ENCODE assay signal across 10 mouse cellular contexts in genomic region chr16:34343968-34344367, GRCm38 (mm10).
DNase-seq lines count a peak whose midpoint lies in the region; ATAC-seq lines count a peak whose summit lies in the region.
"Had no signal": no experiment of that assay in that cellular context is flagged by ENCODE, and none has a peak within 500 bp of the region (broad histone marks: within the 10 kb centered on the region; RNA-seq: fewer than 3 reads in every experiment).

No protein-coding gene starts in this region.

- H3K36me3 ChIP-seq in midbrain, embryonic 15.5 days (replicated peaks) = no peaks in the 10 kb centered on the region
- no peaks in the 10 kb centered on the region for H3K36me3 ChIP-seq in midbrain, embryonic 11.5 days (ENCODE audit: control insufficient read depth, insufficient read depth, low read length)
- H3K36me3 ChIP-seq in embryonic facial prominence, embryonic 14.5 days (ENCODE audit: control insufficient read depth, insufficient read depth, low read length) = no peaks in the 10 kb centered on the region
- H3K36me3 ChIP-seq in neural tube, embryonic 14.5 days (ENCODE audit: control insufficient read depth, insufficient read depth, low read length) = no peaks in the 10 kb centered on the region
- H3K36me3 ChIP-seq: embryonic facial prominence, embryonic 12.5 days had no signal

- H3K27me3 ChIP-seq in midbrain, embryonic 15.5 days (replicated peaks) = no peaks in the 10 kb centered on the region
- no peaks in the 10 kb centered on the region for H3K27me3 ChIP-seq in midbrain, embryonic 11.5 days (ENCODE audit: control insufficient read depth, insufficient read depth, low read length)
- no peaks in the 10 kb centered on the region for H3K27me3 ChIP-seq in embryonic facial prominence, embryonic 14.5 days (replicated peaks; ENCODE audit: control insufficient read depth, insufficient read depth, low read length)
- H3K27me3 ChIP-seq in neural tube, embryonic 14.5 days (ENCODE audit: control insufficient read depth, insufficient read depth, low read length) = no peaks in the 10 kb centered on the region
- H3K27me3 ChIP-seq: embryonic facial prominence, embryonic 12.5 days; limb, embryonic 13.5 days had no signal

- no peaks in the 10 kb centered on the region for H3K9me3 ChIP-seq in midbrain, embryonic 15.5 days
- H3K9me3 ChIP-seq in midbrain, embryonic 11.5 days (ENCODE audit: control insufficient read depth, low read length) = no peaks in the 10 kb centered on the region
- H3K9me3 ChIP-seq in embryonic facial prominence, embryonic 14.5 days (ENCODE audit: control insufficient read depth, low read length) = no peaks in the 10 kb centered on the region
- H3K9me3 ChIP-seq in neural tube, embryonic 14.5 days (ENCODE audit: control insufficient read depth, low read length) = no peaks in the 10 kb centered on the region
- H3K9me3 ChIP-seq: embryonic facial prominence, embryonic 12.5 days; limb, embryonic 13.5 days had no signal

- H3K9ac ChIP-seq in midbrain, embryonic 15.5 days = no peak overlapping the region
- H3K9ac ChIP-seq in midbrain, embryonic 11.5 days (ENCODE audit: low read length) = no peak overlapping the region
- H3K9ac ChIP-seq in embryonic facial prominence, embryonic 14.5 days (ENCODE audit: low read depth, low read length) = no peak overlapping the region
- no peak overlapping the region for H3K9ac ChIP-seq in neural tube, embryonic 14.5 days (replicated peaks; ENCODE audit: low read depth, low read length)
- H3K9ac ChIP-seq: embryonic facial prominence, embryonic 12.5 days; limb, embryonic 13.5 days had no signal

- 44% methylated on average over 1 of the region's 1 CpGs for WGBS in midbrain, embryonic 15.5 days
- WGBS in midbrain, embryonic 11.5 days = 59% methylated on average over 1 of the region's 1 CpGs
- 45% methylated on average over 1 of the region's 1 CpGs for WGBS in embryonic facial prominence, embryonic 14.5 days
- WGBS in neural tube, embryonic 14.5 days = 43% methylated on average over 1 of the region's 1 CpGs

- no peak overlapping the region for H3K4me3 ChIP-seq in midbrain, embryonic 15.5 days
- H3K4me3 ChIP-seq in midbrain, embryonic 11.5 days (ENCODE audit: low read depth, low read length) = no peak overlapping the region
- H3K4me3 ChIP-seq in embryonic facial prominence, embryonic 14.5 days (ENCODE audit: low read depth, low read length) = no peak overlapping the region
- no peak overlapping the region for H3K4me3 ChIP-seq in neural tube, embryonic 14.5 days (ENCODE audit: low read depth, low read length)
- H3K4me3 ChIP-seq: embryonic facial prominence, embryonic 12.5 days; limb, embryonic 13.5 days had no signal

- peak; percentile 57 for DNase-seq in cerebellum, postnatal 14 days
- no peak for DNase-seq in cerebellum, adult 11 months
- DNase-seq in midbrain, embryonic 11.5 days (ENCODE audit: low spot score, missing footprints) = no peak
- peak; percentile 59 for DNase-seq in embryonic facial prominence, embryonic 14.5 days (ENCODE audit: low spot score)
- peak; percentile 75 for DNase-seq in kidney, postnatal 10 days
- DNase-seq in natural killer cell, adult 2 months (ENCODE audit: low spot score in 2 of 2) = no peak

- no peak overlapping the region for H3K4me2 ChIP-seq in midbrain, embryonic 15.5 days
- no peak overlapping the region for H3K4me2 ChIP-seq in midbrain, embryonic 11.5 days
- H3K4me2 ChIP-seq in embryonic facial prominence, embryonic 14.5 days (ENCODE audit: low read depth, low read length) = no peak overlapping the region
- no peak overlapping the region for H3K4me2 ChIP-seq in neural tube, embryonic 14.5 days (ENCODE audit: low read depth, low read length)
- H3K4me2 ChIP-seq: embryonic facial prominence, embryonic 12.5 days; limb, embryonic 13.5 days had no signal

- ATAC-seq in midbrain, embryonic 15.5 days (replicated peaks) = peak; percentile 49; the same call in 1 of the 2 replicates
- no peak for ATAC-seq in midbrain, embryonic 11.5 days (ENCODE audit: low FRiP score)
- ATAC-seq in embryonic facial prominence, embryonic 14.5 days (ENCODE audit: low read depth) = no peak; the same call in 1 of the 2 replicates
- 0 out of 2 replicates have a peak, but pooled peaks have one; percentile 41 for ATAC-seq in neural tube, embryonic 14.5 days (ENCODE audit: low read depth)

- H3K27ac ChIP-seq in midbrain, embryonic 15.5 days = no peak overlapping the region
- H3K27ac ChIP-seq in midbrain, embryonic 11.5 days (ENCODE audit: low read depth, low read length) = no peak overlapping the region
- no peak overlapping the region for H3K27ac ChIP-seq in embryonic facial prominence, embryonic 14.5 days (replicated peaks; ENCODE audit: low read depth, low read length)
- no peak overlapping the region for H3K27ac ChIP-seq in neural tube, embryonic 14.5 days (ENCODE audit: low read depth, low read length)
- H3K27ac ChIP-seq: embryonic facial prominence, embryonic 12.5 days; limb, embryonic 13.5 days had no signal

- peaks cover 26% of the 10 kb centered on the region for H3K4me1 ChIP-seq in midbrain, embryonic 15.5 days
- no peaks in the 10 kb centered on the region for H3K4me1 ChIP-seq in midbrain, embryonic 11.5 days (ENCODE audit: control insufficient read depth, insufficient read depth, low read length)
- H3K4me1 ChIP-seq in embryonic facial prominence, embryonic 14.5 days (ENCODE audit: control insufficient read depth, insufficient read depth, low read length) = 0 out of 2 replicates have a peak, but pooled peaks cover 6% of the 10 kb centered on the region
- H3K4me1 ChIP-seq in neural tube, embryonic 14.5 days (ENCODE audit: control insufficient read depth, insufficient read depth, low read length) = no peaks in the 10 kb centered on the region

Comparison
In these comparisons a context has a peak if more than half of its experiments do, and no peak if none do; other contexts are left out.
1. DNase-seq: peak in cerebellum, postnatal 14 days (2 of 2), embryonic facial prominence, embryonic 14.5 days (single experiment) and kidney, postnatal 10 days (single experiment); none in cerebellum, adult 11 months (single experiment), midbrain, embryonic 11.5 days (single experiment) and natural killer cell, adult 2 months (0 of 2).
2. ATAC-seq: peak in midbrain, embryonic 15.5 days (single experiment) and neural tube, embryonic 14.5 days (single experiment); none in midbrain, embryonic 11.5 days (single experiment) and embryonic facial prominence, embryonic 14.5 days (single experiment).